16 mouse cellular contexts compared by ENCODE assay signal in genomic region chr13:99123476-99124140, GRCm38 (mm10).
DNase-seq lines count a peak whose midpoint lies in the region; ATAC-seq and TF ChIP-seq lines count a peak whose summit lies in the region.
"Had no signal": no experiment of that assay in that cellular context is flagged by ENCODE, and none has a peak within 500 bp of the region (broad histone marks: within the 10 kb centered on the region; RNA-seq: fewer than 3 reads in every experiment).

No protein-coding gene starts in this region.

- intact Hi-C loops in gastrocnemius, adult 2 months (cut with DNase I): loop anchor here (1.0 kb wide), 1 partner anchor 255 kb away; no protein-coding TSS in a partner anchor

- no peak overlapping the region for H3K9ac ChIP-seq in kidney, embryonic 16.5 days (replicated peaks; ENCODE audit: low read length)
- H3K9ac ChIP-seq in liver, embryonic 11.5 days (ENCODE audit: low read depth, low read length): no peak overlapping the region
- no peak overlapping the region for H3K9ac ChIP-seq in intestine, embryonic 15.5 days
- H3K9ac ChIP-seq in intestine, postnatal 0 days (ENCODE audit: low read depth, low read length): no peak overlapping the region
- H3K9ac ChIP-seq: embryonic facial prominence, embryonic 15.5 days; lung, embryonic 14.5 days had no signal

- ATAC-seq in kidney, embryonic 16.5 days (ENCODE audit: low FRiP score, low TSS enrichment): peak; percentile 58; the same call in 1 of the 2 replicates
- ATAC-seq in liver, embryonic 11.5 days (replicated peaks; ENCODE audit: low FRiP score): peak; percentile 66
- ATAC-seq in intestine, embryonic 15.5 days: no peak
- ATAC-seq in intestine, postnatal 0 days: no peak
- ATAC-seq: forebrain, embryonic 14.5 days; Patski had no signal

- H3K36me3 ChIP-seq in kidney, embryonic 16.5 days (ENCODE audit: insufficient read depth, low read length): no peaks in the 10 kb centered on the region
- no peaks in the 10 kb centered on the region for H3K36me3 ChIP-seq in liver, embryonic 11.5 days (ENCODE audit: control insufficient read depth, insufficient read depth, low read length)
- no peaks in the 10 kb centered on the region for H3K36me3 ChIP-seq in intestine, embryonic 15.5 days
- H3K36me3 ChIP-seq in intestine, postnatal 0 days (ENCODE audit: control insufficient read depth, insufficient read depth): no peaks in the 10 kb centered on the region
- H3K36me3 ChIP-seq: embryonic facial prominence, embryonic 15.5 days had no signal

- no peak overlapping the region for H3K4me2 ChIP-seq in kidney, embryonic 16.5 days (replicated peaks; ENCODE audit: low read depth, low read length)
- H3K4me2 ChIP-seq in liver, embryonic 11.5 days: no peak overlapping the region
- H3K4me2 ChIP-seq in intestine, embryonic 15.5 days (replicated peaks): no peak overlapping the region
- no peak overlapping the region for H3K4me2 ChIP-seq in intestine, postnatal 0 days (replicated peaks; ENCODE audit: low read depth)
- H3K4me2 ChIP-seq: embryonic facial prominence, embryonic 15.5 days; lung, embryonic 14.5 days had no signal

- H3K27me3 ChIP-seq in kidney, embryonic 16.5 days (ENCODE audit: insufficient read depth, low read length): no peaks in the 10 kb centered on the region
- H3K27me3 ChIP-seq in liver, embryonic 11.5 days (replicated peaks; ENCODE audit: control insufficient read depth, insufficient read depth, low read length): no peaks in the 10 kb centered on the region
- no peaks in the 10 kb centered on the region for H3K27me3 ChIP-seq in intestine, embryonic 15.5 days (replicated peaks)
- no peaks in the 10 kb centered on the region for H3K27me3 ChIP-seq in intestine, postnatal 0 days (replicated peaks; ENCODE audit: control insufficient read depth, insufficient read depth, low read length)
- H3K27me3 ChIP-seq: embryonic facial prominence, embryonic 15.5 days; Patski had no signal

- TF ChIP-seq CTCF in gastrocnemius, adult 2 months (IDR thresholded peaks at IDR 0.05): no peak
- no peak for TF ChIP-seq CTCF in intestine, postnatal 0 days (IDR thresholded peaks at IDR 0.05; ENCODE audit: low read depth)

- H3K9me3 ChIP-seq in kidney, embryonic 16.5 days (ENCODE audit: low read length): 0 out of 2 replicates have a peak, but pooled peaks cover 4% of the 10 kb centered on the region
- H3K9me3 ChIP-seq in liver, embryonic 11.5 days (ENCODE audit: control insufficient read depth, low read length): no peaks in the 10 kb centered on the region
- H3K9me3 ChIP-seq in intestine, embryonic 15.5 days: no peaks in the 10 kb centered on the region
- no peaks in the 10 kb centered on the region for H3K9me3 ChIP-seq in intestine, postnatal 0 days (ENCODE audit: control insufficient read depth)
- H3K9me3 ChIP-seq: embryonic facial prominence, embryonic 15.5 days; megakaryocyte, embryonic 14.5 days had no signal

- peaks cover 35% of the 10 kb centered on the region for H3K4me1 ChIP-seq in kidney, embryonic 16.5 days (ENCODE audit: insufficient read depth, low read length)
- H3K4me1 ChIP-seq in liver, embryonic 11.5 days (replicated peaks; ENCODE audit: control insufficient read depth, insufficient read depth, low read length): peaks cover 6% of the 10 kb centered on the region
- peaks cover 6% of the 10 kb centered on the region; the same call in 1 of the 2 replicates for H3K4me1 ChIP-seq in intestine, embryonic 15.5 days (replicated peaks)
- no peaks in the 10 kb centered on the region for H3K4me1 ChIP-seq in intestine, postnatal 0 days (replicated peaks; ENCODE audit: control insufficient read depth, insufficient read depth, low read length)

- no peak for DNase-seq in gastrocnemius, adult 2 months
- no peak for DNase-seq in gastrocnemius, adult 8-10 months (ENCODE audit: low spot score in 2 of 2)
- no peak for DNase-seq in kidney, adult 11 months
- DNase-seq in ES-CJ7 (ENCODE audit: low read depth, low spot score): peak; percentile 19
- DNase-seq in liver, embryonic 11.5 days (ENCODE audit: low spot score): no peak
- DNase-seq: cerebellum, adult 11-12 months; heart, postnatal 4 days; layer of hippocampus, postnatal 36 days; lung, embryonic 14.5 days had no signal

- 69% methylated on average over 12 of the region's 12 CpGs for WGBS in kidney, embryonic 16.5 days
- WGBS in liver, embryonic 11.5 days: 66% methylated on average over 12 of the region's 12 CpGs
- WGBS in intestine, embryonic 15.5 days: 77% methylated on average over 12 of the region's 12 CpGs
- 57% methylated on average over 12 of the region's 12 CpGs for WGBS in intestine, postnatal 0 days

- peak overlapping the region; percentile 88 for H3K27ac ChIP-seq in gastrocnemius, adult 2 months
- no peak overlapping the region for H3K27ac ChIP-seq in kidney, embryonic 16.5 days (ENCODE audit: low read length)
- H3K27ac ChIP-seq in liver, embryonic 11.5 days (ENCODE audit: low read depth, low read length): no peak overlapping the region
- H3K27ac ChIP-seq in intestine, embryonic 15.5 days: no peak overlapping the region
- H3K27ac ChIP-seq in intestine, postnatal 0 days (ENCODE audit: low read depth, low read length): no peak overlapping the region
- H3K27ac ChIP-seq: embryonic facial prominence, embryonic 15.5 days had no signal

- H3K4me3 ChIP-seq in gastrocnemius, adult 2 months: no peak overlapping the region
- no peak overlapping the region for H3K4me3 ChIP-seq in kidney, embryonic 16.5 days (ENCODE audit: low read length)
- H3K4me3 ChIP-seq in liver, embryonic 11.5 days (ENCODE audit: low read depth, low read length): no peak overlapping the region
- no peak overlapping the region for H3K4me3 ChIP-seq in intestine, embryonic 15.5 days (replicated peaks)
- no peak overlapping the region for H3K4me3 ChIP-seq in intestine, postnatal 0 days (ENCODE audit: low read depth, low read length)
- H3K4me3 ChIP-seq: embryonic facial prominence, embryonic 15.5 days; megakaryocyte, embryonic 14.5 days had no signal

Comparison
In these comparisons a context has a peak if more than half of its experiments do, and no peak if none do; other contexts are left out.
1. ATAC-seq: peak in kidney, embryonic 16.5 days (single experiment) and liver, embryonic 11.5 days (single experiment); none in intestine, embryonic 15.5 days (single experiment) and intestine, postnatal 0 days (single experiment).